Mouse (Mus musculus) liver, embryonic 16.5 days (tissue): Measurements from ENCODE around the gene Tor1aip1. TPM values are rescaled to one million over a fixed set of nuclear protein-coding genes. Genes with fewer than 3 reads are reported as not detected.
A peak's percentile ranks its signal among the peaks of the same experiment; 100 is the strongest.

ENCODE experiments used
- ATAC-seq: fragments of 200-750 bp; cut with Nextera tagmentation; 2 replicates; pipeline ENCODE4 v1.8.0; 2017; ENCODE audit warnings: low read depth, mild to moderate bottlenecking, moderate number of reproducible peaks, moderate library complexity
- H3K27ac ChIP-seq: fragments of 300-500 bp; sonication (generic); 2 replicates; pipeline ENCODE4 v1.5.1; 2014; ENCODE audit warnings: mild to moderate bottlenecking, low read length
- H3K27me3 ChIP-seq: fragments of 300-500 bp; sonication (generic); 2 replicates; pipeline ENCODE4 v1.6.1; 2014; ENCODE audit warnings: low read depth, low read length, mixed read lengths; ENCODE audit not compliant: control insufficient read depth, insufficient read depth
- H3K36me3 ChIP-seq: fragments of 300-500 bp; sonication (generic); 2 replicates; pipeline ENCODE4 v1.6.1; 2014; ENCODE audit warnings: mild to moderate bottlenecking; ENCODE audit not compliant: control insufficient read depth, insufficient read depth
- H3K4me1 ChIP-seq: fragments of 300-500 bp; sonication (generic); 2 replicates; pipeline ENCODE4 v1.6.1; 2014; ENCODE audit warnings: low read depth, low read length, mixed read lengths; ENCODE audit not compliant: control insufficient read depth
- H3K4me2 ChIP-seq: fragments of 300-500 bp; sonication (generic); 2 replicates; pipeline ENCODE4 v1.6.1; 2014; ENCODE audit warnings: low read depth, low read length, mixed read lengths
- H3K4me3 ChIP-seq: fragments of 300-500 bp; sonication (generic); 2 replicates; pipeline ENCODE4 v1.5.1; 2014; ENCODE audit warnings: low read depth, mild to moderate bottlenecking, low read length
- H3K9ac ChIP-seq: fragments of 300-500 bp; sonication (generic); 2 replicates; pipeline ENCODE4 v1.6.1; 2014; ENCODE audit warnings: low read depth, low read length
- H3K9me3 ChIP-seq: fragments of 300-500 bp; sonication (generic); replicated peaks from 2 replicates; pipeline ENCODE4 v1.6.1; 2016; ENCODE audit warnings: low read length; ENCODE audit not compliant: control insufficient read depth
- WGBS: fragments of 180-500 bp; shearing (Covaris S2); extraction: QIAGEN DNeasy Blood & Tissue Kit; methylation state at CpG from one replicate; pipeline ENCODE4 v1.1.7; 2014; ENCODE audit not compliant: insufficient replicate concordance; 5-methylcytosine and 5-hydroxymethylcytosine counted together
- polyA plus RNA-seq: library from polyadenylated mRNA; unstranded; fragments of >200 nt; fragmentation: Nextera tagmentation; extraction: Ambion mirVana; gene quantifications from 2 replicates; pipeline ENCODE4 v1.2.1, GENCODE M21; 2015

Gene Tor1aip1
- polyA plus RNA-seq, 1 experiment from 2014 or later = 18.6 TPM

- WGBS = 87% methylated on average over 4 of the region's 4 CpGs
- Histone ChIP-seq H3K4me2 (no peak overlapping the region), H3K27ac (no peak overlapping the region), H3K36me3 (peaks cover 54% of the 10 kb centered on the region), H3K4me3 (no peak overlapping the region), H3K27me3 (no peaks in the 10 kb centered on the region), H3K4me1 (no peaks in the 10 kb centered on the region), H3K9ac (no peak overlapping the region), H3K9me3 (no peaks in the 10 kb centered on the region)
- ATAC-seq = peak; percentile 35; the same call in 1 of the 2 replicates
These were observed 25.9 kb upstream of the Tor1aip1 start for GRCm38 (mm10) chr1:156062193-156062592.

DNA sequence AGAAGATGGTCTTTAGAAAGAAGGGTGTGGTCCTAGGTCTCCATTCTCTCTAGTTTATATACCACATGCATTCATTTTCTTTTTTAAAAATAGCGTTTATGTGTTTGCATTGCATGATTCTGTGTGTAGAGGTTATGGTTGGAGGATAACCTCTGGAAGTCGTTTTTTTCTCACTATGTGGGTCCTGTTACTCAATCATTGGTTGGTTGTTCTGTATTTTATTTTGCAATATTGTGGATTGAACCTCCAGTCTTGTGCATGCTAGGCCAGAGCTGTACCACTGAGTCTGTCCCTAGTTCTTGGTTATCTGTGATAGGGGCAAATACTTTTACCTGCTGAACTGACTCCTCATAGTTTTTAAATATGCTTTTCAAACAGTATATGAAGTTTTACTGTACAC is 21.9 kb upstream of the Tor1aip1 start:
- WGBS = 57% methylated on average over 2 of the region's 2 CpGs
- H3K4me2 ChIP-seq = no peak overlapping the region
- no peak for ATAC-seq
- no peaks in the 10 kb centered on the region for H3K9me3 ChIP-seq
- H3K36me3 ChIP-seq = peaks cover 49% of the 10 kb centered on the region
- H3K27ac ChIP-seq = no peak overlapping the region
- peaks cover 2% of the 10 kb centered on the region; the same call in 1 of the 2 replicates for H3K4me1 ChIP-seq
- no peak overlapping the region for H3K4me3 ChIP-seq
- no peak overlapping the region for H3K9ac ChIP-seq
- no peaks in the 10 kb centered on the region for H3K27me3 ChIP-seq

DNA sequence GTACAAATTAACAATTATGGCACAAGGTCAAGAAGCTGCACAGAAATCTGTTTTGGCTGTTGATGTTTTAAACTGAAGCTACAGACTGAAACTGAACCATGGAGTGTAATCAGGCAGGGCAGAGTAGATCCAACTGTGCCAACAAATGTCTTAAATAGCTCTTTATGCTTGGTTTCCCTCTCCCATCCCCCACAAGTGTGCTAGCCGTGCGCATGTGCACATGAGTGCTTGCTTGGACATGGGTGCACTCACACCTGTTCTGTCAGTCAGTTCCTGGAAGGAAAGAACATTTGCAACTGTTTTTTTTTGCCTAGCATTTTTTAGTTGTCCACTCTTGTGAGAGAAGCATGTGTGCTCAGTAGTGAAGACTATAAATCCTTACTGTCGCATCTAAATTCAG is 10.4 kb upstream of the Tor1aip1 start:
- H3K36me3 ChIP-seq = peaks cover 38% of the 10 kb centered on the region
- 84% methylated on average over 3 of the region's 3 CpGs for WGBS
- ATAC-seq = no peak

DNA sequence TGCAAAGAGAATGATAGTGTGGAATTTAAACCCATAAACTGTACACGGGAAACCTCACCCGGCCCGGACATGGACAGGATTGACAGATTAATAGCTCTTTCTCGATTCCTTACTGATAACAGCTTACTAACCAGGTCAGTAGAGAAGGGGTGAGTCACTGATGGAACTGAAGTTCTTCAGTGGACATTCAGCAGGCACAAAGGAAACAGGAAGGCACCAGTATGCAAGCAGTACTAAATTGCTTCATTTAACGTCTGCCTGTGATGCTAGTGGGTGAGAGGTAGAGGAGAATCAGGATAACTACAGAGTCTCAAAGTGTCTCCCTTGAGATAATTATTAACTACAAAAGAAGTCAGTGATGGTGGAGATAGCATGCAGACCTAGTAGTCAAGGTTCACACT is 7.9 kb upstream of the Tor1aip1 start:
- no peak for ATAC-seq
- H3K4me1 ChIP-seq = peaks cover 27% of the 10 kb centered on the region
- H3K27ac ChIP-seq = no peak overlapping the region
- no peak overlapping the region for H3K4me2 ChIP-seq
- no peaks in the 10 kb centered on the region for H3K9me3 ChIP-seq
- H3K36me3 ChIP-seq = peaks cover 22% of the 10 kb centered on the region; the same call in 1 of the 2 replicates
- no peak overlapping the region for H3K4me3 ChIP-seq
- 47% methylated on average over 5 of the region's 5 CpGs for WGBS
- H3K9ac ChIP-seq = no peak overlapping the region
- no peaks in the 10 kb centered on the region for H3K27me3 ChIP-seq

More for the DNA sequence above, 10.4 kb upstream of the Tor1aip1 start:
- no peak overlapping the region for H3K4me3 ChIP-seq
- H3K27ac ChIP-seq = no peak overlapping the region
- no peak overlapping the region for H3K4me2 ChIP-seq
- peaks cover 16% of the 10 kb centered on the region for H3K4me1 ChIP-seq
- no peaks in the 10 kb centered on the region for H3K27me3 ChIP-seq
- no peaks in the 10 kb centered on the region for H3K9me3 ChIP-seq
- no peak overlapping the region for H3K9ac ChIP-seq

DNA sequence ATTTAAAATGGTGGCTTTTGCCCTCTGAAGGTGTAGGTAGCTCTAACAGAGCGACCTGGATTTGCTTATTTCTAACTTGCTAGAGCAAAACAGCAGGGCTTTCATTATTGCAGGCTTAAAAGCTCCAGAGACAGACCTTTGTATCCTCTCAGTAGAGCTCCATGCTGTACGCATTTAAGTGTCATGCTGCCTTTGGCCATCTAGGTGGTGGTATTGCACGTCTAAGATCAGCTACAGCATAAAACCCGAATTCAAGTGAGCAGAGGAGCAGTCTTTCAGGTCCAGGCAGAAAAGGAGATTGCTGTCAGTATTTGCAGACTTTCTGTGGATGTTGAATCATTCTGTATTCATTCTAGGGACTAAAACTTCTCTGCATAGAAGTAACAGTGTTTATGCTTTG is 6.7 kb upstream of the Tor1aip1 start:
- no peak for ATAC-seq
- no peak overlapping the region for H3K4me3 ChIP-seq
- WGBS = 16% methylated on average over 4 of the region's 4 CpGs

GRCm38 (mm10) chr1:156042481-156042880 is 6.2 kb upstream of the Tor1aip1 start:
- ATAC-seq = no peak
- 45% methylated on average over 5 of the region's 5 CpGs for WGBS

More for the DNA sequence above, 6.7 kb upstream of the Tor1aip1 start:
- Histone ChIP-seq H3K36me3 (peaks cover 15% of the 10 kb centered on the region; the same call in 1 of the 2 replicates), H3K27ac (no peak overlapping the region), H3K27me3 (no peaks in the 10 kb centered on the region), H3K4me1 (peaks cover 35% of the 10 kb centered on the region), H3K9ac (no peak overlapping the region), H3K9me3 (no peaks in the 10 kb centered on the region), H3K4me2 (peak overlapping the region; percentile 22)

DNA sequence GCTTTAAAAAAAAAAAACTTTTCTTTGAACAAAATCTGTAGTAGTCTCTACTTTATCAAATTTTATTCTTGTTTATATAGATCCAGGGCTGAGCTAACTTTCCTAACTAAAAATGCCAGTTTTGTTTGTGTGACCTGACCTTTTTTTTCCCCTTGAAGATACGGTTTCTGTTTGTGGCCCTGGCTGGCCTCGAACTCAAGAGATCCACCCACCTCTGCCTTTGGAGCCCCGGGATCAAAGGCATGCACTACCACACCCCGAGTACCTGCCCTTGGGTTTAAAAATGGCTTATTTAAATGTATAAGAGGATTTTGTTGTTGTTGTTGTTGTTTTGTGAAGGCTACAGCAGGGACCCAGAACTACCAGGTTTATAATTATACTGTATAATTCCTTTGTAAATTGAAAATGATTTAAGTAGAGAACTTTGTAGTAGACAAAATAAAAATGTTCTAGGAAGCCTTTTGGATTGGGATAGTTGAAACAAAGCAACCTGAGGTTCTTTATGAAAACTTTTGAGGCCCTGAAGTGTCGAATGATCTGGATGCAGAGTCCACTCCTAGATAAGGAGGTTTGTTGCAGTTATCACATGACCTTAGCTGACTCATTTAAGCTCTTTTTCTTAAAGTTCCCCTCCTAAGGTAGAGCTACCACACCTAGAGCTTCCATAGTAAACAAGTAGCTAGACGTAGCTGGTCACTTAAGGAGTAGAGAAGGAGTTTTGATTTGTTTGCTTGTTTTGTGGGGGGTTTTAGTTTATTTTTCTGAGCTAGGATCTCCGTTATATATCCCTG is 5.4 kb upstream of the Tor1aip1 start:
- Histone ChIP-seq H3K27me3 (no peaks in the 10 kb centered on the region), H3K4me3 (peak overlapping the region; percentile 67), H3K9ac (peak overlapping the region; percentile 63), H3K9me3 (no peaks in the 10 kb centered on the region), H3K36me3 (peaks cover 10% of the 10 kb centered on the region; the same call in 1 of the 2 replicates), H3K4me2 (peak overlapping the region; percentile 87), H3K27ac (peak overlapping the region; percentile 76), H3K4me1 (peaks cover 35% of the 10 kb centered on the region)
- ATAC-seq = 0 out of 2 replicates have a peak, but pooled peaks have one; percentile 14
- WGBS = 15% methylated on average over 7 of the region's 7 CpGs

More at GRCm38 (mm10) chr1:156042481-156042880, 6.2 kb upstream of the Tor1aip1 start:
- H3K27ac ChIP-seq = peak overlapping the region; percentile 76
- peak overlapping the region; percentile 63 for H3K9ac ChIP-seq
- peaks cover 35% of the 10 kb centered on the region for H3K4me1 ChIP-seq
- H3K4me2 ChIP-seq = peak overlapping the region; percentile 87
- H3K36me3 ChIP-seq = peaks cover 13% of the 10 kb centered on the region; the same call in 1 of the 2 replicates
- peak overlapping the region; percentile 67 for H3K4me3 ChIP-seq
- no peaks in the 10 kb centered on the region for H3K9me3 ChIP-seq
- no peaks in the 10 kb centered on the region for H3K27me3 ChIP-seq

- H3K9me3 ChIP-seq = no peaks in the 10 kb centered on the region
- H3K36me3 ChIP-seq = peaks cover 8% of the 10 kb centered on the region; the same call in 1 of the 2 replicates
- peak overlapping the region; percentile 55 for H3K4me2 ChIP-seq
- no peaks in the 10 kb centered on the region for H3K27me3 ChIP-seq
- H3K9ac ChIP-seq = peak overlapping the region; percentile 74
- H3K27ac ChIP-seq = peak overlapping the region; percentile 53
- peak; percentile 80 for ATAC-seq
- H3K4me1 ChIP-seq = peaks cover 35% of the 10 kb centered on the region
- peak overlapping the region; percentile 72 for H3K4me3 ChIP-seq
- WGBS = under 1% methylated on average over 22 of the region's 22 CpGs
These were observed 4.6 kb upstream of the Tor1aip1 start for GRCm38 (mm10) chr1:156040731-156041401.
